Mouse (Mus musculus) midbrain, embryonic 14.5 days (tissue): ENCODE data around the gene Gm20388. TPM values are rescaled to one million over a fixed set of nuclear protein-coding genes. Genes with fewer than 3 reads are reported as not detected.

Experiments used
- ATAC-seq: fragments of 200-750 bp; cut with Nextera tagmentation; 2 replicates; pipeline ENCODE4 v1.8.0; 2017; ENCODE audit warnings: moderate number of reproducible peaks, moderate library complexity; ENCODE audit not compliant: low FRiP score, low TSS enrichment
- DNase-seq: peaks from one replicate; pipeline ENCODE4 v3.0.0-alpha.2; 2015
- H3K27ac ChIP-seq: fragments of 300-500 bp; sonication (generic); replicated peaks from 2 replicates; pipeline ENCODE4 v1.5.1; 2014; ENCODE audit warnings: mild to moderate bottlenecking, low read depth, low read length, moderate library complexity
- H3K27me3 ChIP-seq: fragments of 300-500 bp; sonication (generic); 2 replicates; pipeline ENCODE4 v1.6.1; 2014; ENCODE audit warnings: low read length, control low read depth, mixed read lengths; ENCODE audit not compliant: control insufficient read depth, insufficient read depth
- H3K36me3 ChIP-seq: fragments of 300-500 bp; sonication (generic); 2 replicates; pipeline ENCODE4 v1.6.1; 2014; ENCODE audit warnings: low read length, control low read depth; ENCODE audit not compliant: control insufficient read depth, insufficient read depth
- H3K4me1 ChIP-seq: fragments of 300-500 bp; sonication (generic); 2 replicates; pipeline ENCODE4 v1.6.1; 2014; ENCODE audit warnings: mild to moderate bottlenecking, antibody characterized with exemption, low read length, control low read depth; ENCODE audit not compliant: control insufficient read depth, insufficient read depth
- H3K4me2 ChIP-seq: fragments of 300-500 bp; sonication (generic); 2 replicates; pipeline ENCODE4 v1.6.1; 2014; ENCODE audit warnings: mild to moderate bottlenecking, low read length, moderate library complexity
- H3K4me3 ChIP-seq: fragments of 300-500 bp; sonication (generic); replicated peaks from 2 replicates; pipeline ENCODE4 v1.5.1; 2014; ENCODE audit warnings: low read depth, low read length
- H3K9ac ChIP-seq: fragments of 300-500 bp; sonication (generic); replicated peaks from 2 replicates; pipeline ENCODE4 v1.6.1; 2014; ENCODE audit warnings: mild to moderate bottlenecking, low read length, moderate library complexity
- H3K9me3 ChIP-seq: fragments of 300-500 bp; sonication (generic); 2 replicates; pipeline ENCODE4 v1.6.1; 2016; ENCODE audit warnings: low read length, control low read depth, mixed read lengths; ENCODE audit not compliant: control insufficient read depth
- WGBS: fragments of 180-500 bp; shearing (Covaris S2); extraction: QIAGEN DNeasy Blood & Tissue Kit; methylation state at CpG from one replicate; pipeline ENCODE4 v1.1.7; 2014; 5-methylcytosine and 5-hydroxymethylcytosine counted together
- polyA plus RNA-seq: library from polyadenylated mRNA; unstranded; fragments of >200 nt; fragmentation: Nextera tagmentation; extraction: Ambion mirVana; gene quantifications from 2 replicates; pipeline ENCODE4 v1.2.1, GENCODE M21; 2014

The Gm20388 gene
- polyA plus RNA-seq, 1 experiment from 2014 or later, result 4.1 TPM

GRCm38 (mm10) chr8:121927316-121927715 lies 2016.7 kb downstream of the Gm20388 start:
- Histone ChIP-seq H3K27ac (no peak overlapping the region), H3K4me1 (no peaks in the 10 kb centered on the region), H3K4me3 (no peak overlapping the region), H3K27me3 (no peaks in the 10 kb centered on the region), H3K9ac (no peak overlapping the region), H3K9me3 (no peaks in the 10 kb centered on the region), H3K36me3 (no peaks in the 10 kb centered on the region), H3K4me2 (no peak overlapping the region)
- 38% methylated on average over 8 of the region's 8 CpGs for WGBS
- no peak for ATAC-seq
- DNase-seq, result peak; percentile 78

GRCm38 (mm10) chr8:121930047-121930446 lies 2019.4 kb downstream of the Gm20388 start:
- WGBS, result 83% methylated on average over 4 of the region's 4 CpGs

GRCm38 (mm10) chr8:121931571-121931970 lies 2020.9 kb downstream of the Gm20388 start:
- Histone ChIP-seq H3K4me1 (peaks cover 15% of the 10 kb centered on the region), H3K27me3 (no peaks in the 10 kb centered on the region), H3K9me3 (no peaks in the 10 kb centered on the region), H3K4me2 (no peak overlapping the region), H3K9ac (no peak overlapping the region), H3K4me3 (no peak overlapping the region), H3K27ac (no peak overlapping the region), H3K36me3 (no peaks in the 10 kb centered on the region)
- ATAC-seq (no peak), DNase-seq (no peak)
- WGBS, result 82% methylated on average over 7 of the region's 7 CpGs

More at GRCm38 (mm10) chr8:121930047-121930446, 2019.4 kb downstream of the Gm20388 start:
- no peaks in the 10 kb centered on the region for H3K27me3 ChIP-seq
- ATAC-seq (no peak), DNase-seq (no peak)
- no peaks in the 10 kb centered on the region for H3K9me3 ChIP-seq
- H3K4me2 ChIP-seq, result no peak overlapping the region
- peaks cover 9% of the 10 kb centered on the region for H3K4me1 ChIP-seq
- H3K9ac ChIP-seq, result no peak overlapping the region
- no peaks in the 10 kb centered on the region for H3K36me3 ChIP-seq
- H3K4me3 ChIP-seq, result no peak overlapping the region
- H3K27ac ChIP-seq, result no peak overlapping the region

- DNase-seq (peak; percentile 38), ATAC-seq (no peak)
- no peaks in the 10 kb centered on the region for H3K36me3 ChIP-seq
- no peak overlapping the region for H3K4me2 ChIP-seq
- no peaks in the 10 kb centered on the region for H3K27me3 ChIP-seq
- H3K27ac ChIP-seq, result no peak overlapping the region
- H3K9ac ChIP-seq, result no peak overlapping the region
- peaks cover 15% of the 10 kb centered on the region for H3K4me1 ChIP-seq
- H3K9me3 ChIP-seq, result no peaks in the 10 kb centered on the region
- no peak overlapping the region for H3K4me3 ChIP-seq
- 66% methylated on average over 12 of the region's 12 CpGs for WGBS
Measured at GRCm38 (mm10) chr8:121932026-121932667, 2021.5 kb downstream of the Gm20388 start.

- WGBS, result 85% methylated on average over 14 of the region's 14 CpGs
- DNase-seq (no peak), ATAC-seq (no peak)
- H3K4me3 ChIP-seq, result no peak overlapping the region
- no peak overlapping the region for H3K4me2 ChIP-seq
- no peak overlapping the region for H3K9ac ChIP-seq
- no peaks in the 10 kb centered on the region for H3K36me3 ChIP-seq
- peaks cover 15% of the 10 kb centered on the region for H3K4me1 ChIP-seq
- no peak overlapping the region for H3K27ac ChIP-seq
- H3K27me3 ChIP-seq, result no peaks in the 10 kb centered on the region
- no peaks in the 10 kb centered on the region for H3K9me3 ChIP-seq
Measured at GRCm38 (mm10) chr8:121932668-121933520, 2022.3 kb downstream of the Gm20388 start.

GRCm38 (mm10) chr8:121934506-121934905 lies 2023.9 kb downstream of the Gm20388 start:
- 37% methylated on average over 4 of the region's 4 CpGs for WGBS
- H3K9me3 ChIP-seq, result no peaks in the 10 kb centered on the region
- DNase-seq, result peak; percentile 68

GRCm38 (mm10) chr8:121934923-121935322 lies 2024.3 kb downstream of the Gm20388 start:
- DNase-seq (peak; percentile 34), ATAC-seq (no peak)
- H3K9ac ChIP-seq, result no peak overlapping the region
- H3K27ac ChIP-seq, result peak overlapping the region; percentile 81
- no peaks in the 10 kb centered on the region for H3K27me3 ChIP-seq
- H3K36me3 ChIP-seq, result no peaks in the 10 kb centered on the region
- peaks cover 15% of the 10 kb centered on the region for H3K4me1 ChIP-seq
- H3K9me3 ChIP-seq, result no peaks in the 10 kb centered on the region
- peak overlapping the region; percentile 11; the same call in 1 of the 2 replicates for H3K4me2 ChIP-seq
- H3K4me3 ChIP-seq, result no peak overlapping the region

More at GRCm38 (mm10) chr8:121934506-121934905, 2023.9 kb downstream of the Gm20388 start:
- H3K4me2 ChIP-seq, result no peak overlapping the region
- no peak for ATAC-seq
- peak overlapping the region; percentile 81 for H3K27ac ChIP-seq
- H3K36me3 ChIP-seq, result no peaks in the 10 kb centered on the region
- H3K4me1 ChIP-seq, result peaks cover 15% of the 10 kb centered on the region
- H3K4me3 ChIP-seq, result no peak overlapping the region
- H3K27me3 ChIP-seq, result no peaks in the 10 kb centered on the region
- H3K9ac ChIP-seq, result no peak overlapping the region

- WGBS, result 37% methylated on average over 12 of the region's 12 CpGs
- Histone ChIP-seq H3K27ac (peak overlapping the region; percentile 81), H3K27me3 (no peaks in the 10 kb centered on the region), H3K9ac (peak overlapping the region; percentile 30), H3K4me1 (peaks cover 15% of the 10 kb centered on the region), H3K36me3 (no peaks in the 10 kb centered on the region), H3K4me2 (peak overlapping the region; percentile 11), H3K9me3 (no peaks in the 10 kb centered on the region), H3K4me3 (no peak overlapping the region)
- ATAC-seq (peak; percentile 83), DNase-seq (peak; percentile 91)
Measured at GRCm38 (mm10) chr8:121935341-121936294, 2025.0 kb downstream of the Gm20388 start.
